Mouse (Mus musculus): ENCODE results near the gene Wdr4. TPM values are rescaled to one million over a fixed set of nuclear protein-coding genes. Genes with fewer than 3 reads are reported as not detected.
"Not testable (repeated sequence)": the region's sequence is repeated elsewhere in the genome, so short reads cannot be mapped to it uniquely, and the experiment has no call there.

Wdr4 gene
- total and polyA plus RNA-seq, 2 experiments from 2014 or later = 27.0 to 66.0 TPM

GRCm38 (mm10) chr17:31540101-31540500 is 20.3 kb upstream of the Wdr4 start:
- H3K27ac ChIP-seq (ENCODE audit: low read depth, low read length) = no peak overlapping the region
- H3K27me3 ChIP-seq (ENCODE audit: insufficient read depth, low read length) = no peaks in the 10 kb centered on the region
- no peak for TF ChIP-seq CTCF (IDR thresholded peaks at IDR 0.05)
- H3K9ac ChIP-seq (replicated peaks; ENCODE audit: low read length, poor library complexity, severe bottlenecking) = no peak overlapping the region
- H3K9me3 ChIP-seq (ENCODE audit: low read length) = no peaks in the 10 kb centered on the region
- no peak for DNase-seq (ENCODE audit: low spot score)
- peaks cover 9% of the 10 kb centered on the region for H3K4me1 ChIP-seq (ENCODE audit: insufficient read depth, low read length)
- 66% methylated on average over 3 of the region's 3 CpGs for WGBS
- no peak overlapping the region for H3K4me3 ChIP-seq (ENCODE audit: low read depth, low read length)
- no peaks in the 10 kb centered on the region for H3K36me3 ChIP-seq (ENCODE audit: insufficient read depth, low read length)
- no peak for ATAC-seq (ENCODE audit: low FRiP score)
- H3K4me2 ChIP-seq (ENCODE audit: low read depth, low read length, poor library complexity, severe bottlenecking) = no peak overlapping the region

- no peak for TF ChIP-seq CTCF (IDR thresholded peaks at IDR 0.05)
- ATAC-seq (ENCODE audit: low FRiP score) (peak; percentile 86), DNase-seq (ENCODE audit: low spot score) (peak; percentile 95)
- Histone ChIP-seq H3K9ac (replicated peaks; ENCODE audit: low read length, poor library complexity, severe bottlenecking) (no peak overlapping the region), H3K4me1 (ENCODE audit: insufficient read depth, low read length) (peaks cover 9% of the 10 kb centered on the region), H3K4me2 (ENCODE audit: low read depth, low read length, poor library complexity, severe bottlenecking) (no peak overlapping the region), H3K27me3 (ENCODE audit: insufficient read depth, low read length) (no peaks in the 10 kb centered on the region), H3K27ac (ENCODE audit: low read depth, low read length) (peak overlapping the region; percentile 58), H3K4me3 (ENCODE audit: low read depth, low read length) (no peak overlapping the region), H3K9me3 (ENCODE audit: low read length) (no peaks in the 10 kb centered on the region), H3K36me3 (ENCODE audit: insufficient read depth, low read length) (peaks cover 5% of the 10 kb centered on the region)
- 7% methylated on average over 8 of the region's 8 CpGs for WGBS
Measured at GRCm38 (mm10) chr17:31535871-31536629, 16.3 kb upstream of the Wdr4 start.

GRCm38 (mm10) chr17:31535358-31535757 is 15.6 kb upstream of the Wdr4 start:
- 72% methylated on average over 4 of the region's 4 CpGs for WGBS
- no peaks in the 10 kb centered on the region for H3K9me3 ChIP-seq (ENCODE audit: low read length)
- H3K4me1 ChIP-seq (ENCODE audit: insufficient read depth, low read length) = peaks cover 9% of the 10 kb centered on the region
- DNase-seq (ENCODE audit: low spot score) (no peak), ATAC-seq (ENCODE audit: low FRiP score) (no peak)
- no peak for TF ChIP-seq CTCF (IDR thresholded peaks at IDR 0.05)
- no peaks in the 10 kb centered on the region for H3K27me3 ChIP-seq (ENCODE audit: insufficient read depth, low read length)
- H3K4me3 ChIP-seq (ENCODE audit: low read depth, low read length) = no peak overlapping the region
- H3K27ac ChIP-seq (ENCODE audit: low read depth, low read length) = peak overlapping the region; percentile 58
- peaks cover 10% of the 10 kb centered on the region for H3K36me3 ChIP-seq (ENCODE audit: insufficient read depth, low read length)
- H3K4me2 ChIP-seq (ENCODE audit: low read depth, low read length, poor library complexity, severe bottlenecking) = no peak overlapping the region
- no peak overlapping the region for H3K9ac ChIP-seq (replicated peaks; ENCODE audit: low read length, poor library complexity, severe bottlenecking)

- H3K4me1 ChIP-seq (ENCODE audit: insufficient read depth, low read length); H3K9ac ChIP-seq (replicated peaks; ENCODE audit: low read length, poor library complexity, severe bottlenecking); H3K27me3 ChIP-seq (ENCODE audit: insufficient read depth, low read length); H3K4me3 ChIP-seq (ENCODE audit: low read depth, low read length); H3K27ac ChIP-seq (ENCODE audit: low read depth, low read length); ATAC-seq (ENCODE audit: low FRiP score); H3K9me3 ChIP-seq (ENCODE audit: low read length); H3K4me2 ChIP-seq (ENCODE audit: low read depth, low read length, poor library complexity, severe bottlenecking); DNase-seq (ENCODE audit: low spot score): not testable (repeated sequence)
- 95% methylated on average over 3 of the region's 4 CpGs for WGBS
- H3K36me3 ChIP-seq (ENCODE audit: insufficient read depth, low read length) = peaks cover 23% of the 10 kb centered on the region
Measured at GRCm38 (mm10) chr17:31532331-31532730, 12.6 kb upstream of the Wdr4 start.

GRCm38 (mm10) chr17:31531441-31532158 is 11.8 kb upstream of the Wdr4 start:
- WGBS = 89% methylated on average over 14 of the region's 14 CpGs
- TF ChIP-seq CTCF (IDR thresholded peaks at IDR 0.05) = no peak; the same call in 1 of the 2 replicates
- Histone ChIP-seq H3K9ac (replicated peaks; ENCODE audit: low read length, poor library complexity, severe bottlenecking) (no peak overlapping the region), H3K27me3 (ENCODE audit: insufficient read depth, low read length) (no peaks in the 10 kb centered on the region), H3K36me3 (ENCODE audit: insufficient read depth, low read length) (peaks cover 26% of the 10 kb centered on the region), H3K9me3 (ENCODE audit: low read length) (no peaks in the 10 kb centered on the region), H3K4me3 (ENCODE audit: low read depth, low read length) (no peak overlapping the region), H3K27ac (ENCODE audit: low read depth, low read length) (no peak overlapping the region), H3K4me1 (ENCODE audit: insufficient read depth, low read length) (peaks cover 9% of the 10 kb centered on the region), H3K4me2 (ENCODE audit: low read depth, low read length, poor library complexity, severe bottlenecking) (no peak overlapping the region)
- ATAC-seq (ENCODE audit: low FRiP score) = no peak
- no peak for DNase-seq (ENCODE audit: low spot score)

DNA sequence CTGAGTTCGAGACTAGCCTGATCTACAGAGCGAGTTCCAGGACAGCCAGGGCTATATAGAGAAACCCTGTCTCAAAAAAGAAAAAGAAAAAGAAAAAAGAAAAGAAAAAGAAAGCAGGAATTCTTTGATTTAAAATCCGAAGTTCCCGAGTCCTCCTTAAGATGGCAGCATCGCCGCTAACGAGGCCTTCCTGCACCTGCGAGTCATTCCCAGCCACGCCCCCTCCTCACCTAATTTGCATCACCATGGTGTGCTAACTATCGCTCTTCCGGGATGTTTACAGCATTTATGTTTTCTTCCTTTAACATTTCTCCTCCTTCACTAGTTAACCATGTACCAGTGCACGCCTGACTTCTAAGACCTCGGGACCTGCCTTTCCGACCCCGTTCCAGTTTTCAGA is 9.5 kb upstream of the Wdr4 start:
- ATAC-seq (ENCODE audit: low FRiP score) = no peak

More for the DNA sequence above, 9.5 kb upstream of the Wdr4 start:
- Histone ChIP-seq H3K4me2 (ENCODE audit: low read depth, low read length, poor library complexity, severe bottlenecking) (no peak overlapping the region), H3K27me3 (ENCODE audit: insufficient read depth, low read length) (no peaks in the 10 kb centered on the region), H3K27ac (ENCODE audit: low read depth, low read length) (no peak overlapping the region), H3K4me1 (ENCODE audit: insufficient read depth, low read length) (no peaks in the 10 kb centered on the region), H3K9me3 (ENCODE audit: low read length) (no peaks in the 10 kb centered on the region), H3K4me3 (ENCODE audit: low read depth, low read length) (no peak overlapping the region), H3K36me3 (ENCODE audit: insufficient read depth, low read length) (peaks cover 26% of the 10 kb centered on the region), H3K9ac (replicated peaks; ENCODE audit: low read length, poor library complexity, severe bottlenecking) (no peak overlapping the region)
- TF ChIP-seq CTCF (IDR thresholded peaks at IDR 0.05) = peak; percentile 74
- peak; percentile 74 for DNase-seq (ENCODE audit: low spot score)
- 27% methylated on average over 15 of the region's 15 CpGs for WGBS
